Mouse (Mus musculus) frontal cortex, adult 2 months (tissue): Measurements from ENCODE around the gene Chaf1a. TPM values are rescaled to one million over a fixed set of nuclear protein-coding genes. Genes with fewer than 3 reads are reported as not detected.

Experiments
- DNase-seq, 2 experiments: peaks; one replicate each; pipeline ENCODE4 v3.0.0; 2022; ENCODE audit warnings: low spot score in 1 of 2; ENCODE audit errors: extremely low spot score in 1 of 2
- polyA plus RNA-seq: library from polyadenylated mRNA; depleted of rRNA; stranded (reverse); fragments of >200 nt; gene quantifications from 2 replicates; pipeline ENCODE4 v1.2.3, GENCODE M21; 2012; rRNA removed

Chaf1a gene
- 2.7 and 2.8 TPM in 2 replicates for polyA plus RNA-seq

DNA sequence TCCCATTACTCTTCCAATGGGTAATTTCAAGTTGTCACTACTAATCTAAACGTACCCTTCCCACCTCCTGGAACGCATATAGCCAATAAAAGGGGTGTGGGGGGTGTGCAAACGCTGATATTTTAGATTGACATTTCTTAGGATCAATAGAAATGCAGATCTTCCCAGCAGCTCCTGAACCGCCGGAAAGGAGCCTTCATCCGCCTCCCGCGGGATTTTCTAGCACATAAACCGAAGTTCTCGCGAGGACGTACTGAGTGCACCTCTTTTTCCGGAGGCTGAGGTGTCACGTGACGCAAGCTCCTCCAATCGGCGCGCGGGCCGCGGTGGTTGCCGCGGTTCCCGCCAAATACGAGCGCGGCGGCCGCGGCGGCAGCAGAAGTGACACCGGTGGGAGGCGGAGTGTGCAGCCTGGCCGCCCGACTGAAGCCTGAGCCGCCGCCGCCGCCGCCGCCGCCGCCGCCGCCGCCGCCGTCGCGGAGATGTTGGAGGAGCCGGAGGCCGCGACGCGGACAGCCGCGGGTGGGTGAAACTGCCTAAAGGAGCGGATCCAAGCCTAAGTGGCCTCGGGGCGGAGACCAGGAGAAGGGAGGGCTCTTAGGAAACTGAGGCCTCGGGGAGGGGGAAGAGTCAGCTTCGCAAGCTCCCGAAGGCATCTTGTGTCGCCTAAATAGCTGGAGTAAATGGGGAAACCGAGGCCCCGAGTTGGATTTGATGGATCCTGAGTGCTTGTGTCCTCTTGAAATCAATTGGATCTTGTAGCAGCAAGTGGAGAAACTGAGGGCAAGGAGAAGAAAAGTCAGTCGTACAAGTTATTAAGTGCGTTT lies at the start of gene Chaf1a:
TSS of gene Chaf1a (plus strand) at position 410 of the 827 bp plus-strand sequence.
- DNase-seq, result peak; percentile 98 to 99

GRCm38 (mm10) chr17:55996007-55996406 lies 44.2 kb upstream of the Chaf1a start:
- no peak for DNase-seq

DNA sequence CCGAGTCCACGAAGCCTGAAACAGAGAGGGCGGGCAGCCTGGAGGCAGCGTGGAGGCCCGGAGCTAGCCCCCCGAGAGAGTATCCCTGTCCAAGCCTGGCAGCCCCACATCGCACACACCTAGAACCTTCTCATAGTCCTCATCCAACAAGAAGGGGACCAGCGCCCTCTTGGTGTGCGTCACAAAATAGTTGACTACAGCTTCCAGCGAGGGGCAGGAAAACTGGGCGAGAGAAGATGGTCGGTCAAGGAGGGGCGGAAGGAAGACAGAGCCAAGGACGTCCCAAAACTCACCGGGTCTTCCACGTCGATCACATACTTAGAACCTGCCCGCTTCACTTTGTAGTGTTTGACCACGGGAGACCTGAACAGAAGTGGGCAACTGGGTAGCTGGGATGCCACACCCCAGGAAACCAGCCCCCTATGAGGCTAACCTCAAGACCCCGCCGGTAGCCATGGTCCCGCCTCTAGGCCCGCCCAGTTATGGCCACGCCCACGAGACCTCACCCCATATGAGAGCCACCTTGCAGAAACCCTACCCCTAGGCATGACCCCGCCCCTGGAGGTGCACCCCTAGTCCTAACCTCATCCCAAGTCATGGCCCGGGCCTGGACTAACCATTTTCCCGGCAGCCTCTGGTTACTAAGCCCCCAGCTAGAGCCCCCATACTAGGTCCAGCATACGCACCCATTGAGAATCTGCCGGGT lies 40.3 kb upstream of the Chaf1a start:
- no peak for DNase-seq

DNA sequence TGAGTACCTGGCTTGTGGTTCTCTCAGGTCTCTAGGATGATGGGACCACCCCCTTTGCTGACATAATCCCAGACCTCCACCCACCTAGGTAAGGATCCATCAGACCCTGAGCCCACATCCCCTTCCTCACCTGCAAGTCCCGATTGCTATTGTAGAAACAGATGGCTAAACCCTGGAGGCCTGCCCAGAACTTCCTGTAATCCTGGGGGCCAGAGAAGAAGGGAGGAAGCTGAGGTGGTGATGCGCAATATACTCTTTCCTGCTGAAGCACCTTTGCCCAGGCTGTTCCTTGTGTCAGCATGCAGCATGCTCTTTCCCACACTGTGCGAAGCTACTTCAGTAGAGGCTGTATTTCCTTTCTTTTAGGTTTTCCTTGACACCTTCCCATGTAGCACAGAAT lies 37.2 kb upstream of the Chaf1a start:
- DNase-seq, result no peak

GRCm38 (mm10) chr17:56005415-56006061 lies 34.7 kb upstream of the Chaf1a start, which contains the start of the genes Stap2 and Mpnd:
TSS of gene Stap2 (minus strand) at chr17:56005584.
TSS of gene Mpnd (plus strand) at chr17:56005711.
- DNase-seq, result no peak

DNA sequence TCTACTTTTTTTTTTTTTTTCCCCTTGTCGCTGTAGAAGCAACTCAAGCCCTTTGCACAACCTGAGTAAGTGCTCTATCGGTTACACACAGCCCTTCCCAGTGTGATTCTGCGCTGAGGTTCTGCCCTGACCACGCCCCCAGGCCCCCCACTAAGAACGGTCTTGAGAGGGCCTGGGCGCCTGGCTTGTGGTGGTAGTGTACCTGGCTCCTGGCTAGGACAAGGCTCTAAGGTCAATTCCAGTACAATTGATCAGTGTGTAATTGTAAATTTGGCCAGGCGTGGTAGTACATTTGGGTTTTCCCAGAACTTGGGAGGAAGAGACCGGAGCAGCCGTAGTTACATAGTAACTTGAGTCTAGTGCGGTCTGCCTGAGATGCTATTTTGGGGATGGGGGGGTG lies 33.3 kb upstream of the Chaf1a start:
- no peak for DNase-seq

DNA sequence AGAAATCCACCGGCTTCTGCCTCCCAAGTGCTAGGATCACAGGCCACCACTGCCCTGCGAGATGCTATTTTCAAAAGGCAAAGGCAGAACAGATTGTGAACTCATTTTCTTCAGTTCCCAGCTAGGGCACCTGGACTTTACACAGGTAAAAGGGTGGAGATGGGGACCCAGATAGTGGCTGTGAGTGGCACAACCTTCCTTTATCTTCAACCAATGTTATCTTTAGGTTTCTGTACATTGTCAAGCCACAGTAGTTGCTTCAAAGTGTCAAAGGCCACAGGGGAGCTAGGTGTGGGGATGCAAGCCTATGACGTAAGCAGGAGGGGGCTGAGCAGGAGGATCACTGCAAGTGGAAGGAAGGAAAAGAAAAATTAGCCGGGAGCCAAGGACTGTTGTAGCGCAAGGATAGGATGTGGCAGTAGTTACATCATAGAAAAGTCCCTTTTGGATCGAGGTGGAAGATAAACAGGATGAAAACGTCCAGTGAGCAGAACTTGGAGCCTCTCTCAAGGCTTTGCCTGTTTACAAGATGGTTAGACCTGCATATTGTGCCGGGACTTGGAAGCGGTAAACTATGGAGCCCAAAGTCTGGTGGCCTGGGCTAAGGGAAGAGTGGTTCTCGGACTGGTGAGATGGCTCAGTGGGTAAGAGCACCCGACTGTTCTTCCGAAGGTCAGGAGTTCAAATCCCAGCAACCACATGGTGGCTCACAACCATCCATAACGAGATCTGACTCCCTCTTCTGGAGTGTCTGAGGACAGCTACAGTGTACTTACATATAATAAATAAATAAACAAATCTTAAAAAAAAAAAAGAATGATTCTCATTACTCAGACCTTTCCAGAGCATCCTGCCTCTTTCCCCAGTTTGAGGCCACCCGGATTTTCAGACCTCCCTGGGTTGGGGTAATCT lies 32.5 kb upstream of the Chaf1a start:
- no peak for DNase-seq

GRCm38 (mm10) chr17:56008356-56009087 lies 31.7 kb upstream of the Chaf1a start:
- peak; percentile 95 to 97 for DNase-seq

GRCm38 (mm10) chr17:56009088-56009961 lies 30.9 kb upstream of the Chaf1a start:
- DNase-seq, result peak; percentile 84 to 93

DNA sequence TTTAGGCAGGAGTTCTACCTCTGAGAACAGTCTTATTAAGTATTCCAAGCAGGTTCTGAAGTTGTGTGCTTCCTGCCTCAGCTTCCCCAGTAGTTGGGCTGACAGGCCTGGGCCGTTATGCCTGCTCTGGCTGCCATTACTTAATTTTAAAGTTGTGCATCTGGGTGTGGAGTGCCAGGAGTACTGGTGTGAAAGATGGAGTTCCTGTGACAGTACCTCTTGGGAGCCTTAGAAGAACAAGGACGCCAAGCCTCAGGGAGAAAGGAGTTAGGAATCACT lies 30.3 kb upstream of the Chaf1a start:
- DNase-seq, result no peak

DNA sequence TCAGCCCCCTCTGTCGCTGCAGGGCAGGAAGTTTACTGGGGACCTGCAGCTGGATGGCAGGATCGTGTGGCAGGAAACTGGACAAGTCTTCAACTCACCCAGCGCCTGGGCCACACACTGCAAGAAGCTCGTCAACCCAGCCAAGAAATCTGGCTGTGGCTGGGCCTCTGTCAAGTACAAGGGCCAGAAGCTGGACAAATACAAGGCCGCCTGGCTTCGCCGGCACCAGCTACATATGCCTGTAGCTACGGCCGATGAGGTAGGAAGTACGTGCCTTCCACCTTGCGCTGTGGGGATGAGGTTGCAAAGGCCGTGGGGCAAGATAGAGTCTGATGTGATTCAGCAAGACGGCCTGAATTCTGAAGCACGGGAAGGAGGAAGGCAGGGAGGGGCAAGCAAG lies 30.0 kb upstream of the Chaf1a start:
- no peak for DNase-seq

GRCm38 (mm10) chr17:56010681-56011080 lies 29.6 kb upstream of the Chaf1a start:
- peak in 1 of 2 experiments; percentile 80 for DNase-seq

DNA sequence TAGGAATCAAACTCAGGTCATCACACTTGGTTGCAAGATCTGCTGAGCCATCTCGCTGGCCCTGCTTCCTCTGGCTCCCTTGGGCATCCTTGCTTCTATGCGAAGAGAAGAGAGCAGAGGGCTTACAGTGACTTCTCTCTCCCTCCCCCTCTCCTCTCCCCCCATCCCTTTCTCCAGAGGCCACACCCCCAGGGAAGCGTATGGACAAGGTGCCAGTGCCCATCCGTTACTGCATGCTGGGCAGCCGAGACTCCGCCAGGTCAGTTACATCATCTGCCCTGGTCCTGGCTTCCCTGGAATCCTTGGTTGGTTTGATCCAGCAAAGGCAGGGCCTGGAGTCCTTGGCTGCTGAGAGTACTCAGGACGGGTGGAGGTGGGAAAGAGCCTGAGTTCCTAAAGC lies 28.8 kb upstream of the Chaf1a start:
- no peak for DNase-seq

DNA sequence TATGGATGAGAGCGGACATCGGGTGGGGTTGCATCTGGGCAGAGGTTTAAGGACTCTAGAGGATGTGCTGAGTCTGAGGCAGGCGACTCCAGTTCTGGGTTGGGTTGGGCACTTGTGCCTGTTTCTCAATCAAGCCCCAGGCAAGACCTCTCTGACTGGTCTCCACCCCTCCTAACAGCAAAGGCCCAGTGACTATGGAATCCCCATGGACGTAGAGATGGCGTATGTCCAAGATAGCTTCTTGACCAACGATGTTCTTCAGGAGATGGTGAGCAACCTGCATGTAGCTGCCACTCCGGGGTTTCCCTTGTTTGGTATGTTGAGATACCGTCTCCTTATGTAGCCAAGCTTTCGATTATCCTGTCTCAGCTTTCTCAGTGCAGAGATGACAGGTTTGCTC lies 24.9 kb upstream of the Chaf1a start:
- DNase-seq, result no peak

GRCm38 (mm10) chr17:56016382-56016781 lies 23.9 kb upstream of the Chaf1a start:
- DNase-seq, result no peak

GRCm38 (mm10) chr17:56016793-56017785 lies 23.1 kb upstream of the Chaf1a start:
- no peak for DNase-seq

- no peak for DNase-seq
Observed at GRCm38 (mm10) chr17:56017848-56018247, 22.4 kb upstream of the Chaf1a start.
